Mouse (Mus musculus) liver, embryonic 13.5 days (tissue): ENCODE results near the gene Myo1g. TPM values are rescaled to one million over a fixed set of nuclear protein-coding genes. Genes with fewer than 3 reads are reported as not detected.

Experiments
- ATAC-seq: fragments of 200-750 bp; cut with Nextera tagmentation; 2 replicates; pipeline ENCODE4 v1.8.0; 2017; ENCODE audit warnings: low read depth, mild to moderate bottlenecking, moderate number of reproducible peaks, moderate library complexity
- DNase-seq: peaks from one replicate; pipeline ENCODE4 v3.0.0; 2022
- H3K27ac ChIP-seq: fragments of 300-500 bp; sonication (generic); 2 replicates; pipeline ENCODE4 v1.5.1; 2015; ENCODE audit warnings: moderate library complexity, mild to moderate bottlenecking, inconsistent platforms
- H3K27me3 ChIP-seq: fragments of 300-500 bp; sonication (generic); 2 replicates; pipeline ENCODE4 v1.6.1; 2015; ENCODE audit warnings: mild to moderate bottlenecking, inconsistent platforms
- H3K36me3 ChIP-seq: fragments of 300-500 bp; sonication (generic); 2 replicates; pipeline ENCODE4 v1.6.1; 2015; ENCODE audit warnings: mild to moderate bottlenecking, inconsistent platforms
- H3K4me1 ChIP-seq: fragments of 300-500 bp; sonication (generic); replicated peaks from 2 replicates; pipeline ENCODE4 v1.6.1; 2015; ENCODE audit warnings: inconsistent platforms
- H3K4me2 ChIP-seq: fragments of 300-500 bp; sonication (generic); 2 replicates; pipeline ENCODE4 v1.6.1; 2015; ENCODE audit warnings: inconsistent platforms, mild to moderate bottlenecking, moderate library complexity
- H3K4me3 ChIP-seq: fragments of 300-500 bp; sonication (generic); replicated peaks from 2 replicates; pipeline ENCODE4 v1.5.1; 2015; ENCODE audit warnings: mild to moderate bottlenecking, inconsistent platforms
- H3K9ac ChIP-seq: fragments of 300-500 bp; sonication (generic); 2 replicates; pipeline ENCODE4 v1.6.1; 2015; ENCODE audit warnings: mild to moderate bottlenecking, inconsistent platforms
- H3K9me3 ChIP-seq: fragments of 300-500 bp; sonication (generic); replicated peaks from 2 replicates; pipeline ENCODE4 v1.6.1; 2016; ENCODE audit warnings: inconsistent platforms
- WGBS: fragments of 180-500 bp; shearing (Covaris S2); methylation state at CpG from one replicate; pipeline ENCODE4 v1.1.7; 2015; ENCODE audit not compliant: insufficient replicate concordance; 5-methylcytosine and 5-hydroxymethylcytosine counted together
- polyA plus RNA-seq: library from polyadenylated mRNA; unstranded; fragments of >200 nt; fragmentation: Nextera tagmentation; extraction: Ambion mirVana; gene quantifications from 2 replicates; pipeline ENCODE4 v1.2.1, GENCODE M21; 2015

The Myo1g gene
- polyA plus RNA-seq = 4.7 and 5.3 TPM in 2 replicates

GRCm38 (mm10) chr11:6520507-6521173 is at the start of gene Myo1g:
Gene Myo1g, minus strand, starts transcription at chr11:6520965.
- DNase-seq (no peak), ATAC-seq (peak; percentile 30; the same call in 1 of the 2 replicates)
- Histone ChIP-seq H3K27me3 (no peaks in the 10 kb centered on the region), H3K4me2 (peak within 1 kb of the TSS; percentile 34), H3K4me3 (peak within 1 kb of the TSS; percentile 31), H3K27ac (peak within 1 kb of the TSS; percentile 57), H3K9ac (0 out of 2 replicates have a peak within 1 kb of the TSS, but pooled peaks have one; percentile 20), H3K4me1 (peaks cover 28% of the 10 kb centered on the region), H3K36me3 (peaks cover 20% of the 10 kb centered on the region), H3K9me3 (no peaks in the 10 kb centered on the region)
- WGBS = 24% methylated on average over 7 of the region's 7 CpGs

- H3K9ac ChIP-seq = peak overlapping the region; percentile 26; the same call in 1 of the 2 replicates
- 38% methylated on average over 3 of the region's 3 CpGs for WGBS
- no peaks in the 10 kb centered on the region for H3K27me3 ChIP-seq
- peaks cover 49% of the 10 kb centered on the region for H3K36me3 ChIP-seq
- H3K27ac ChIP-seq = peak overlapping the region; percentile 68; the same call in 1 of the 2 replicates
- no peak; the same call in 1 of the 2 replicates for ATAC-seq
- H3K4me3 ChIP-seq = no peak overlapping the region
- no peak overlapping the region for H3K4me2 ChIP-seq
- DNase-seq = no peak
- H3K9me3 ChIP-seq = no peaks in the 10 kb centered on the region
- peaks cover 45% of the 10 kb centered on the region for H3K4me1 ChIP-seq
Measured at GRCm38 (mm10) chr11:6569410-6569777, 48.6 kb upstream of the Myo1g start.

GRCm38 (mm10) chr11:6568584-6569409 is 48.0 kb upstream of the Myo1g start:
- H3K27me3 ChIP-seq = no peaks in the 10 kb centered on the region
- no peaks in the 10 kb centered on the region for H3K9me3 ChIP-seq
- DNase-seq (no peak), ATAC-seq (peak; percentile 27)
- peaks cover 45% of the 10 kb centered on the region for H3K4me1 ChIP-seq
- H3K27ac ChIP-seq = peak overlapping the region; percentile 68
- WGBS = 48% methylated on average over 11 of the region's 11 CpGs
- peak overlapping the region; percentile 26; the same call in 1 of the 2 replicates for H3K9ac ChIP-seq
- H3K4me3 ChIP-seq = no peak overlapping the region
- peaks cover 53% of the 10 kb centered on the region for H3K36me3 ChIP-seq
- peak overlapping the region; percentile 21; the same call in 1 of the 2 replicates for H3K4me2 ChIP-seq

GRCm38 (mm10) chr11:6567951-6568350 is 47.2 kb upstream of the Myo1g start:
- H3K27ac ChIP-seq = peak overlapping the region; percentile 67
- ATAC-seq (peak; percentile 56), DNase-seq (no peak)
- H3K9me3 ChIP-seq = no peaks in the 10 kb centered on the region
- peak overlapping the region; percentile 21 for H3K4me2 ChIP-seq
- H3K27me3 ChIP-seq = no peaks in the 10 kb centered on the region
- H3K36me3 ChIP-seq = peaks cover 53% of the 10 kb centered on the region
- no peak overlapping the region for H3K9ac ChIP-seq
- 28% methylated on average over 8 of the region's 8 CpGs for WGBS
- H3K4me1 ChIP-seq = peaks cover 52% of the 10 kb centered on the region
- H3K4me3 ChIP-seq = no peak overlapping the region

DNA sequence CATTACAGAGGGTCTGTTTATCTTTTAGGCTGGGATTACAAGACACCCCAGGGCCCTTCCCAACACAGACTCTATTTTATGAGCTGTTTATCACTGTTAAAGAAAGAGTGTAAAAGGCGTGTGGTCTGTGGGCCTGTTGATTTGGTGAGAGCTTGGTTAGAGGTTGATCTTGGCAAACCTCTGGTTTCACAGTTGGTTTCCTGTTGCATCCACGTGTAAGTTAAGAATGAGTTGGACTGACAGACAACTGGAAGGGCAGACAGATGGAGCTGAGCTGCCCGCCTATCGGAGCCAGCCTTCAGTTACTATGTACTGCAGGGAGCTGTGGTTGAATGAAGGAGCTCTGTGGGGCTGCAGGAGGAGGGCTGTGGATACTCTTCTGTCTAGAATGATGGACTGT is 45.7 kb upstream of the Myo1g start:
- Histone ChIP-seq H3K4me2 (no peak overlapping the region), H3K27me3 (no peaks in the 10 kb centered on the region), H3K9ac (no peak overlapping the region), H3K4me1 (peaks cover 66% of the 10 kb centered on the region), H3K9me3 (no peaks in the 10 kb centered on the region), H3K36me3 (peaks cover 42% of the 10 kb centered on the region), H3K4me3 (no peak overlapping the region), H3K27ac (peak overlapping the region; percentile 11; the same call in 1 of the 2 replicates)
- WGBS = 43% methylated on average over 4 of the region's 4 CpGs
- ATAC-seq = no peak
- DNase-seq = no peak

DNA sequence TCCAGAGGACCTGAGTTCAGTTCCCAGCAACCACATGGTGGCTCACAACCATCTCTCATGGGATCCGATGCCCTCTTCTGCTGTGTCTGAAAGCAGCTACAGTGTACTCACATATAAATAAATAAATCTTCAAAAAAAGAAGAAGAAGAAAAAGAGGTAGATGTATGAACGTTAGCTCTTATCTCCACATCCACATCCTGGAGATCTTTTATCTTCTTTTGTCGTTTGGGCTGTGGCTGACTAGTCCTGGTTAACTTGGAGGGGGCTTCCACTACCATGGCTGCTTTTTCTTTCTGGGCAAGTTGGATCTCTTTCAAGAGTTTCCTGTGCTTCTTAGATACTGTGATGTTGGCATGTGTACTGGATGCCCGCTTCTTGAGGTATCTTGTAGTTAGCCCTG is 42.4 kb upstream of the Myo1g start:
- Histone ChIP-seq H3K4me3 (no peak overlapping the region), H3K4me2 (no peak overlapping the region), H3K27me3 (no peaks in the 10 kb centered on the region), H3K9me3 (no peaks in the 10 kb centered on the region), H3K4me1 (peaks cover 75% of the 10 kb centered on the region), H3K9ac (no peak overlapping the region), H3K36me3 (peaks cover 25% of the 10 kb centered on the region), H3K27ac (no peak overlapping the region)
- ATAC-seq = no peak
- no peak for DNase-seq
- 48% methylated on average over 4 of the region's 4 CpGs for WGBS

GRCm38 (mm10) chr11:6562359-6562758 is 41.6 kb upstream of the Myo1g start:
- Histone ChIP-seq H3K36me3 (peaks cover 27% of the 10 kb centered on the region), H3K27ac (peak overlapping the region; percentile 20; the same call in 1 of the 2 replicates), H3K27me3 (no peaks in the 10 kb centered on the region), H3K4me1 (peaks cover 73% of the 10 kb centered on the region), H3K9ac (0 out of 2 replicates have a peak overlapping the region, but pooled peaks have one; percentile 11), H3K4me2 (peak overlapping the region; percentile 36), H3K9me3 (no peaks in the 10 kb centered on the region), H3K4me3 (peak overlapping the region; percentile 23; the same call in 1 of the 2 replicates)
- DNase-seq = no peak
- peak; percentile 47 for ATAC-seq
- WGBS = 47% methylated on average over 6 of the region's 6 CpGs

DNA sequence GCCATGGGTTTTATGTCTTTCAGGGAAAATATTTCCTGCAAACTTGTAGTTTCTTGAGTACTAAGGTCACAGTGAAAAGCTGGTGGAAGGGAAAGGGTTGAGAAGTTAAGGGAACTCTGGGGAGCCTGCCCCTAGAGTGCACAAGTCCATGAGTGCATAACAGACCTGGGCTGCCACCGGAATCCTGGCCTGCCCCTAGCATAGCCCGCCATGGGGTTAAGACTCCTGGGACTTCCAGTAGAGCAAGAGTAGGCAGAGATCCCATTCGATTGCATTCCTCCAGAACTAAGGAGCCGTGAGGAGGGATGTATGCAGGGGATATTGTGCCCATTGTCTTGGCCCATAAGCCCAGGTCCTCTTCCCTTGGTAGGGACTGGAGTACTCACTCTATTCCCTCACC is 40.7 kb upstream of the Myo1g start:
- ATAC-seq = no peak
- Histone ChIP-seq H3K27me3 (no peaks in the 10 kb centered on the region), H3K9ac (no peak overlapping the region), H3K4me1 (peaks cover 65% of the 10 kb centered on the region), H3K9me3 (no peaks in the 10 kb centered on the region), H3K4me2 (peak overlapping the region; percentile 36), H3K4me3 (peak overlapping the region; percentile 23), H3K27ac (peak overlapping the region; percentile 60), H3K36me3 (peaks cover 36% of the 10 kb centered on the region)
- 47% methylated on average over 4 of the region's 4 CpGs for WGBS
- no peak for DNase-seq

DNA sequence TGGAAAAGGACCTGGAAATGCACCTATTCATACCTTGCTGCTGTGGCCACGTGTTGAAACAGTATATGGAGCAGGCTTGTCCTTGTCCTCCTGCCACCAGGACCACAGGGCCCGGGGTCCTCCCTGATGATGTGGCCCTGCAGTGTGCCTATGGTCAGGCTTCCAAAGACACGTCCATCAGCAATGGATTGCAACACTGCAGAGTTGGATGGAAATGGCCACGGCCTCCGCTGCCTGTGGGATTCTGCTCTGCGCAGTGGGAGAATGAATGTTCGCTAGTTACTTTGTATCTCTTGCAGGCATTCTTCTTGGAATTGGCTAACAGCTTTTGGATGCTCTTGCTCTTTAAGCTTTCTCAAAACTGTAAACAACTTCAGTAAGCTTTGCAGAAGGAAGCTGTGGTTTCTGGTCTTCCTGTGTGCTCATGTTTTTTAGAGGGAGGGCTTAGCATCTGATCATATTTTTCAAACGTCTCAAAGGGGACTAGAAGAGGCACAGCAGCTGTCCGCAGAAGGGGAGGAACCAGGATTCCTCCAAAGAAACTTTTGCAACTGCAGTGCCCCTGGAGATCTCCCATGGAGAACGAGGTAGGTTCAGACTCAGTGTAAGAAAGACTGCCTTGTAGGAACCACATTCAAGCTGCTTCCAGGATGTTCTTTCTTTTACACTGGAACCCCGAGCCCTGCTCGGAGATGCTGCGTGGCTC is 40.0 kb upstream of the Myo1g start:
- DNase-seq (no peak), ATAC-seq (no peak)
- H3K4me3 ChIP-seq = peak overlapping the region; percentile 23
- no peaks in the 10 kb centered on the region for H3K27me3 ChIP-seq
- peak overlapping the region; percentile 44; the same call in 1 of the 2 replicates for H3K9ac ChIP-seq
- 30% methylated on average over 13 of the region's 13 CpGs for WGBS
- peak overlapping the region; percentile 36 for H3K4me2 ChIP-seq
- H3K27ac ChIP-seq = peak overlapping the region; percentile 60
- peaks cover 37% of the 10 kb centered on the region for H3K36me3 ChIP-seq
- H3K9me3 ChIP-seq = no peaks in the 10 kb centered on the region
- peaks cover 58% of the 10 kb centered on the region for H3K4me1 ChIP-seq

GRCm38 (mm10) chr11:6559996-6560395 is 39.2 kb upstream of the Myo1g start:
- Histone ChIP-seq H3K27ac (0 out of 2 replicates have a peak overlapping the region, but pooled peaks have one; percentile 1), H3K27me3 (no peaks in the 10 kb centered on the region), H3K9me3 (no peaks in the 10 kb centered on the region), H3K36me3 (peaks cover 32% of the 10 kb centered on the region), H3K4me3 (no peak overlapping the region), H3K9ac (no peak overlapping the region), H3K4me2 (no peak overlapping the region), H3K4me1 (peaks cover 58% of the 10 kb centered on the region)
- WGBS = 75% methylated on average over 2 of the region's 2 CpGs
- no peak for ATAC-seq
- no peak for DNase-seq

GRCm38 (mm10) chr11:6558234-6558633 is 37.5 kb upstream of the Myo1g start:
- no peak for DNase-seq
- H3K9ac ChIP-seq = no peak overlapping the region
- H3K4me1 ChIP-seq = peaks cover 61% of the 10 kb centered on the region
- H3K27me3 ChIP-seq = no peaks in the 10 kb centered on the region
- H3K4me3 ChIP-seq = no peak overlapping the region
- H3K4me2 ChIP-seq = no peak overlapping the region
- H3K36me3 ChIP-seq = peaks cover 22% of the 10 kb centered on the region
- H3K9me3 ChIP-seq = no peaks in the 10 kb centered on the region
- H3K27ac ChIP-seq = no peak overlapping the region
- ATAC-seq = no peak
- WGBS = 50% methylated on average over 3 of the region's 3 CpGs
